Mouse (Mus musculus) thymus, adult 2 months (tissue): ENCODE measurements at regions not wholly inside any gene's neighbourhood (a gene's known extent, or its start where the extent isn't known, plus 50 kb on each side); places are given as distances from the start of the nearest gene placed in this dataset.

ENCODE experiments used
- CTCF ChIP-seq: fragments of 200-500 bp; IDR thresholded peaks from 2 replicates; pipeline ENCODE4 v1.5.1; 2012; ENCODE audit warnings: mild to moderate bottlenecking, control low read depth, low read length, moderate library complexity, borderline replicate concordance; ENCODE audit not compliant: control insufficient read depth, poor library complexity, insufficient read depth; ENCODE audit errors: extremely low read depth
- POLR2A ChIP-seq: fragments of 200-500 bp; IDR thresholded peaks from 2 replicates; pipeline ENCODE4 v1.6.1; 2012; ENCODE audit warnings: mild to moderate bottlenecking, low read length, control low read depth, moderate library complexity; ENCODE audit not compliant: control insufficient read depth, poor library complexity, insufficient read depth; ENCODE audit errors: extremely low read depth

GRCm38 (mm10) chr8:35157711-35158110 is 607.9 kb upstream of the Gm19410 start:
- TF ChIP-seq POLR2A (no peak), CTCF (no peak)
